Comparison of ENCODE assay signal across 8 mouse cellular contexts in the genomic region with DNA sequence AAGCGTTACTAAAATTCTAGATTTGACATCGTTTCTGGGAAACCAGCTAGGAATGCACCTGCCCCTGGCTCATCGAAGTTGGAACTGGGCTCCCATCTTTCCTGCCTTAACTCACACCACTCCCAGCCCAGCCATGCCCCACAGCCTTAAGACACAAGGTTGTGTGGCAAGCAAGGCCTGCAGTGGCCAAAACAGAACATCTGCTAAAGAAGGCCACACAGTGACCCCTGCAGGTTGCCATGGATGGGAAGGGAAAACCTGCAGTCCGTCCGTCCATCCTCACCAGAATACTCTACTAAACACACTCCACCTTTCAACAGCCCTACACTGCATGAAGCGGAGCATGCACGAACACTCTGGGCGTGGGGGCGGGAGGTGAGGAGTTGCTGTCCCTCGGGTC. TPM values are rescaled to one million over a fixed set of nuclear protein-coding genes. Genes with fewer than 3 reads are reported as not detected.
A peak's percentile ranks its signal among the peaks of the same experiment; 100 is the strongest.
DNase-seq lines count a peak whose midpoint lies in the region; ATAC-seq and TF ChIP-seq lines count a peak whose summit lies in the region.

No protein-coding gene starts in this region.

- intact Hi-C loops in left cerebral cortex, adult 2 months (cut with DNase I) = no loop called here
- intact Hi-C loops in left cerebral cortex, postnatal 25 days (cut with DNase I) = no loop called here

- no peaks in the 10 kb centered on the region for H3K9me3 ChIP-seq in heart, embryonic 11.5 days (replicated peaks; ENCODE audit: control insufficient read depth, low read length)
- H3K9me3 ChIP-seq in midbrain, embryonic 16.5 days (replicated peaks; ENCODE audit: control insufficient read depth, low read length, poor library complexity, severe bottlenecking) = no peaks in the 10 kb centered on the region

- TF ChIP-seq CTCF in left cerebral cortex, adult 2 months (IDR thresholded peaks at IDR 0.05) = peak; percentile 29
- TF ChIP-seq CTCF in bone marrow macrophage, adult 2 months (IDR thresholded peaks at IDR 0.05; ENCODE audit: low read depth, low read length) = peak; percentile 45; the same call in 1 of the 2 replicates

- peaks cover 52% of the 10 kb centered on the region for H3K4me1 ChIP-seq in bone marrow macrophage, adult 2 months (ENCODE audit: control insufficient read depth, insufficient read depth, low read length)
- peaks cover 13% of the 10 kb centered on the region for H3K4me1 ChIP-seq in heart, embryonic 11.5 days (ENCODE audit: control insufficient read depth, insufficient read depth, low read length)
- peaks cover 12% of the 10 kb centered on the region for H3K4me1 ChIP-seq in midbrain, embryonic 16.5 days (ENCODE audit: control insufficient read depth, insufficient read depth, low read length)

- no peak for DNase-seq in left cerebral cortex, adult 2 months (ENCODE audit: extremely low spot score in 1 of 2, low spot score in 2 of 2)
- DNase-seq in left cerebral cortex, postnatal 25 days (ENCODE audit: low spot score in 2 of 2) = no peak
- DNase-seq in kidney, postnatal 14 days = peak; percentile 44
- no peak for DNase-seq in embryo, embryonic 10 days (ENCODE audit: low spot score)
- no peak for DNase-seq in left cerebral cortex, adult 11 months (ENCODE audit: low spot score)

- no peak for ATAC-seq in heart, embryonic 11.5 days (replicated peaks; ENCODE audit: insufficient number of reproducible peaks, low FRiP score, low TSS enrichment)
- ATAC-seq in midbrain, embryonic 16.5 days = 0 out of 2 replicates have a peak, but pooled peaks have one; percentile 41

- no peaks in the 10 kb centered on the region for H3K27me3 ChIP-seq in heart, embryonic 11.5 days (ENCODE audit: control insufficient read depth, insufficient read depth, low read length)
- H3K27me3 ChIP-seq in midbrain, embryonic 16.5 days (ENCODE audit: control insufficient read depth, insufficient read depth, low read depth, low read length) = no peaks in the 10 kb centered on the region

- H3K9ac ChIP-seq in heart, embryonic 11.5 days (ENCODE audit: low read depth, low read length) = no peak overlapping the region; the same call in 1 of the 2 replicates
- no peak overlapping the region for H3K9ac ChIP-seq in midbrain, embryonic 16.5 days (ENCODE audit: low read depth, low read length)

- 54% methylated on average over 10 of the region's 10 CpGs for WGBS in heart, embryonic 11.5 days (ENCODE audit: insufficient replicate concordance)
- 69% methylated on average over 10 of the region's 10 CpGs for WGBS in midbrain, embryonic 16.5 days

- no peaks in the 10 kb centered on the region for H3K36me3 ChIP-seq in heart, embryonic 11.5 days (ENCODE audit: control insufficient read depth, insufficient read depth, low read length)
- H3K36me3 ChIP-seq in midbrain, embryonic 16.5 days (ENCODE audit: control insufficient read depth, insufficient read depth, low read length) = no peaks in the 10 kb centered on the region

- peak overlapping the region; percentile 62; the same call in 1 of the 2 replicates for H3K27ac ChIP-seq in left cerebral cortex, adult 2 months
- H3K27ac ChIP-seq in bone marrow macrophage, adult 2 months (ENCODE audit: insufficient read depth, low read depth, low read length) = peak overlapping the region; percentile 96
- H3K27ac ChIP-seq in heart, embryonic 11.5 days (ENCODE audit: low read depth, low read length) = peak overlapping the region; percentile 70
- peak overlapping the region; percentile 74 for H3K27ac ChIP-seq in midbrain, embryonic 16.5 days (ENCODE audit: low read length)

- no peak overlapping the region for H3K4me2 ChIP-seq in heart, embryonic 11.5 days
- no peak overlapping the region for H3K4me2 ChIP-seq in midbrain, embryonic 16.5 days (ENCODE audit: low read length)

- H3K4me3 ChIP-seq in left cerebral cortex, adult 2 months = no peak overlapping the region
- peak overlapping the region; percentile 36 for H3K4me3 ChIP-seq in bone marrow macrophage, adult 2 months (ENCODE audit: insufficient read depth, low read length)
- no peak overlapping the region for H3K4me3 ChIP-seq in heart, embryonic 11.5 days (ENCODE audit: low read depth, low read length)
- H3K4me3 ChIP-seq in midbrain, embryonic 16.5 days (ENCODE audit: low read depth, low read length) = no peak overlapping the region

- TF ChIP-seq POLR2A in bone marrow macrophage, adult 2 months (IDR thresholded peaks at IDR 0.05; ENCODE audit: borderline replicate concordance, low read depth, low read length) = no peak

RNA-seq across cellular contexts. Expression of gene Spen, which starts 31.5 kb away (rescaled TPM):
- 10 to 100 TPM; 68.0 to 73.2 TPM for total RNA-seq in left cerebral cortex, adult 2 months (2021)
- total RNA-seq in left cerebral cortex, postnatal 25 days (2021) = 10 to 100 TPM; 54.6 to 60.6 TPM
- 23.6 and 29.2 TPM in 2 replicates for polyA plus RNA-seq in bone marrow macrophage, adult 2 months (2012; ENCODE audit: insufficient read depth, insufficient read length, missing spikeins)
- 7.5 TPM in 2 replicates for polyA plus RNA-seq in heart, embryonic 11.5 days (2014; fragmentation: Nextera tagmentation; extraction: Ambion mirVana)
- polyA plus RNA-seq in midbrain, embryonic 16.5 days (2015; fragmentation: Nextera tagmentation; extraction: Ambion mirVana) = 13.6 and 19.2 TPM in 2 replicates
